Mouse (Mus musculus): ENCODE measurements around the gene Cygb.
"Not testable (repeated sequence)": the region's sequence is repeated elsewhere in the genome, so short reads cannot be mapped to it uniquely, and the experiment has no call there.

Gene Cygb

DNA sequence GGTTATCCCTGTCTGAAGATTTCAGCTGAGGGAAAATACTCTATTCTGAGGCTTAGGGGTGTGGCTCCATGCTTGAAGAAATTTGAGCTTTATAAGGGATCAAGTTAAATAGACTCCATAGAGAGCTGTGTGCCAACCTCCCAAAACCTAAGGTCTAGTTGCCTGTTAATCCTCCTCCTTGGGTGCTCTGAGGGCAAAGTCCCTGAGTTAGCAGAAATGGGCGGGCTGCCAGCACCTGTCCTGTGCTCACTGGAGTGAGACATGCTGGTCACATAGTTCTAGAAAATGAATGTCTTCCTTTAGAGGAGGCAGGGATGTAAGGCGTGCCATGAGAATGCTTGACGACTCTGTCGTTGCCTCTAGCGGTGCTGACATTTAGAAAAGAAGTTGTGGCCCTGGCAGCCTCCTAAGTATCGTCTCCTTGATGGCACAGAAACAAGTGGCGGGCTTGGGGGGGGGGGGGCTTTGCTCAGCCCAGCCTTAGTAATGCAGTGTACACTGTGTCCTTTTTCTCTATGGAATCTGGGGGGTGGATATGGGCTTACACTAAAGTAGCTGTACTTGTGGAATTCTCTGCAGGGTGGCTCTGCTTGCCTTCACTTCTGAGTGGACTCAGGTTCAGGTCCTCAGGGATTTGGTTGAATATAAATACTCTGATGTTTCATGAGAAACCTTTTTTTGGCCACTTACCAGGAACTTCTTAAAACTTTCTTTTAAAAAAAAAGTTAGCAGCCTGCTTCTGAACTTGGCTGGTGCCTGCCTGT lies 20.7 kb upstream of the Cygb start:
- no peak for DNase-seq (ENCODE audit: low read depth, low spot score)

GRCm38 (mm10) chr11:116673410-116673809 lies 19.3 kb upstream of the Cygb start:
- no peak for DNase-seq (ENCODE audit: low read depth, low spot score)

- DNase-seq (ENCODE audit: low read depth, low spot score) = no peak
Measured at GRCm38 (mm10) chr11:116672595-116672994, 18.5 kb upstream of the Cygb start.

DNA sequence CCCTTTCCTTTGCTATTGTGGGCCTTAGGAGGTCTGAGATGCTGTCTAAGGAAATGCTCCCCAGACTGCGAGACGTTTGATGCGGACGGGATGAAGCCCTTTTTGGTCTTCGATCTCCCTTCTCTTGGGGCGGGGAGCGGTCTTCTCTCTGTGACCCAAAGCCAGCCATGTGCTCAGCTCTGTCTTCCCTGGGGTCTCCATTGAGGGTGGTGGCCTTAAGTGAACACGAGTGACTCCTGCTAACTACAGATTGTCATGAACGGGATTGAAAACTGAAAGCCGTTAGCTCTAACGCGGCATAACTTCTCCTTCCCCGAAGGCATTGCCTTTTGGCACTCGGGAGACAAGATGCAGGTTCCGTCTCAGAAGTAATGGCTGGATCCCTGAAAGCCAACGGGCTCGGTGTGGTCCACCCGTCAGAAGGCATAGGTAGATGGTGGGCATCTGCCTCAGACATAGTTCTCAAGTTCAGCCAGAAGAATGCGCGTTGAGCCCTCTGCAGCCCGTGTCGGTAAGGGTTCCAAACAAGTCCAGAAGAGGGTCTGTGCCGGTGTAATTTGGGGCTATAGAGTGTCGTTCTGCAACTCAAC lies 17.8 kb upstream of the Cygb start:
- DNase-seq (ENCODE audit: low read depth, low spot score) = no peak

GRCm38 (mm10) chr11:116671112-116671844 lies 17.2 kb upstream of the Cygb start:
- peak; percentile 97 for DNase-seq (ENCODE audit: low read depth, low spot score)

GRCm38 (mm10) chr11:116670386-116670785 lies 16.3 kb upstream of the Cygb start:
- DNase-seq (ENCODE audit: low read depth, low spot score) = no peak

DNA sequence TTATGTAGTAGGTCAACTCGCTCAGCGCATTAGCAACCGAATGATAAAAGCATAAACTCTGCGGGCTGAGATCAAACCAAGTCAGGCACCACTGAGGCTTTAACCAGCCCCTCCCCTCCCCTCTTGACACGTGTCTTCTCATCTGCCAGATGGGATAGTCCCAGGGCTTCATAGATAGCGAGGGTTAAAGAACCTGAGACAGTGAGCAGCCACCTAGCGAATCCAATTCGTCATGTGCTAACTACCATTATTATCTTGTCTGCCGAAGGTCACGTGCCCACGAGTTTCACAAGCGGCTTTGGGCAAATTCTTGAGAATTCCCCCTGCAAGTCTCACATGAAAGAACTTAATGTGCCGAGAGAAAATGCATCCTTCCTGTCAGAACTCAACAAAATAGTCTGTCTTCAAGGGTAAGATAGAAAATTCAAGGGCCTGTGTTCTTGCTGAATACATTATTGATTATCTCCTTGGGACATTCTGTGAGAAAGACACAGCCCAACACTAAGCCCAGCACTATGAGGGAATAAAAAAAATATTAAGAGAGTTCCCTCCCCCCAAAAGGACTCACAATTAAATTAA lies 15.8 kb upstream of the Cygb start:
- DNase-seq (ENCODE audit: low read depth, low spot score) = no peak

DNA sequence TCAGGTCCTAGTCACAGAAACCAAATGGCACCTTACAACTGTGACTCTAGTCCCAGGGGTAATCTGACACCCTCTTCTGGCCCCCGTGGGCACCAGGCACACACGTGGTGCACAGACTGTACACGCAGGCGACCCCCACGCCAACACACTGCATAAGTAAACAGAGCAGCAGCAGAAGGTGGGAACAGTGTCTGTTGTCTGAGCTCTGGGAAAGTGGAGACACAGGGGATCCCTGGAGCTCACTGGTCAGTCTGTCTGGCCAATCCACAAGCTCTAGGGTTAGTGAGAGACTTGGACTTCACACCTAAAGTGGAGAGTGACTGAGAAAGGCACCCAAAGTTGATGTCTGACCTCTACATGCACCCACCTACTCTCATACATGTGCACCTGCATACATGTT lies 15.2 kb upstream of the Cygb start:
- no peak for DNase-seq (ENCODE audit: low read depth, low spot score)

DNA sequence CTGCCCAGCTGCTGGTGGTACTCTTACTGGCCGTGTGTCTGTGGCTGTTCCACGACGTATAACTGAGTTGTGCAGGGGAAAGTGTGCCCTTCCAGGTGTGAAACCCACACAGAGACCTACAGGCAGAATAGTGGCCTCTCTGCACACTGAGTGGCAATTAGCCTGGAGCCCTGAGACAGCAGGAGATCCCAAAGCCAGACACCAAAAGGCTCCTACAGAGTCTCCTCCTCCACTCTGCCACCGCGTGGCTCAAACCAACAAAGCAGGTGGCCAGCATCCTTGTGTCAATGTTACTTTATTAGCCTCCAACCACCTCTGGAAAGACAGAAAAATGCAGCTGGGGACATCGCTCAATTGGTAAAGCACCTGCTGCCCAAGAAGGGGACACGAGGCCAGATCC lies 14.7 kb upstream of the Cygb start:
- no peak for DNase-seq (ENCODE audit: low read depth, low spot score)

DNA sequence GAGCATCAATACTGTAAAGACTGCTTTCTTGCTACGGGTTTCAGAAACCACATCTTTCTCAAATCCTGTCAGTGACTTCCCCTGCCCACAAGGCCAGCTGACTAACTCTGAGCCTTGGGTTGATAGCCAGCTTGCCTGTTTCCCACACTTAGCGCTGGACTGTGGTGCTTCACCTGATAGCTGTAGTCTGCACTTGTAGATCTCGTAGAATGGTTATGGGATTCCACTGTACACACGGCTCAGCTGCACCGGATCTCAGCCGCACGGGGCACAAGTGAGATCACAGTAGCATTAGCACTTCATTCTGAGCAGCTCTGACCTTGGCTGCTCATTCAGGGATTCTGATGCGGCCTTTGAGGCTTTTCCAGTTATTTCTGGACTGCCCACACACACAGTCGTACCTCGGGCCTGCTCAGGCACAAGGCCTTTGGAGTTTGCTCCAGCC lies 14.3 kb upstream of the Cygb start:
- no peak for DNase-seq (ENCODE audit: low read depth, low spot score)

- no peak for DNase-seq (ENCODE audit: low read depth, low spot score)
Measured at GRCm38 (mm10) chr11:116667930-116668329, 13.8 kb upstream of the Cygb start.

- not testable (repeated sequence) for DNase-seq (ENCODE audit: low read depth, low spot score)
Measured at GRCm38 (mm10) chr11:116667012-116667411, 12.9 kb upstream of the Cygb start.

GRCm38 (mm10) chr11:116666566-116666965 lies 12.5 kb upstream of the Cygb start:
- no peak for DNase-seq (ENCODE audit: low read depth, low spot score)

- no peak for DNase-seq (ENCODE audit: low read depth, low spot score)
Measured at GRCm38 (mm10) chr11:116665289-116665688, 11.2 kb upstream of the Cygb start.

DNA sequence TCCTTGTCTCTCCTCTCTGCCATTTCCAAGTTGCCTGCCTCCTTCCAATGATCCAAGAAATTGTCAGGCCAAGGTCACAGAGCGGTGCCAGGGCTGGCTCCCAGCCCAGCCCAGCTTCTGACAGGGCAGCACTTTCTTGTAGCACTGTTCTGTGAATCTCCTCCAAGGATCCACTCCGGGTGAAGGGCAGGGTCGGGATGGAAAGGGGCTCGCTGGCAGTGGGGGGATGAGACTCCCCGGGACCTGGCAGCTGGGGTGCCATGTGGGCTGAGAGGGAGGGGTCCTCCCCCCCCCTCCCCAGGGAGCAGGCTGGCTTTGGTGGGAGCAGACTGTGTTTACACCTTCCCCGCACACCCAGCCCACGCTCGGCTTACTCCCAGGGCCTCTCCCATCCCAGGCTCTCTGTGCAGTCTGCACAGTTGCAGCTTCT lies 7.8 kb upstream of the Cygb start:
- no peak for DNase-seq (ENCODE audit: low read depth, low spot score)

- no peak for DNase-seq (ENCODE audit: low read depth, low spot score)
Measured at GRCm38 (mm10) chr11:116661291-116661947, 7.3 kb upstream of the Cygb start.

GRCm38 (mm10) chr11:116660181-116660580 lies 6.1 kb upstream of the Cygb start:
- no peak for DNase-seq (ENCODE audit: low read depth, low spot score)

DNA sequence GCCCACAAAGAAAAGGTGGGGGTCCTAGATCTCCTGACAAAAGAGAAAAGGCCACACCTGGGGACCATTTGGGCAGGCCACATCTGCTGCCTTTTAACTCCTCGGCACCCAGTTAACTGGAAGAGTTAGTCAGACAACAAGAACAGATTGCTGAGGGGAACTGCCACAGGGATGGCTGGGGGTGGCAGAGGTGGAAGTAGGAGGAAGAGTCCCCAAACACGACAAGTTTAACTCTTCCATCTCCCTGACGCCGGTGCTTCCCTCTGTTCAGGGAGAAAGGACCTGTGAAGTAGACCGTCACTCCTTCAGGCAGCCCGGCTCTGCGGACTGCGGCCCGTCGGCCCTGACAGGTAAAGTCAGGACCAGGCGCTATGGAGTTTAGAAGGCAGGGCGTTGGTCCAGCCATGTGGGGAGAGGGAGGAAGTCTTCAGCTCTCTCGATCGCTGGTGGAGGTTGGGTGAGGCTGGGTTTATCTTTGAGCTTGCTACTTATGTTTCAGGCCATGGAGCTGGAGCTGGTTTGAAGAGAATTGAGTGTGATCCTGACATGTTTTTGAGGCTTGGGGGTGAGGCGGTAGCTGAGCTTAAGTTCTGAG lies 5.0 kb upstream of the Cygb start:
- DNase-seq (ENCODE audit: low read depth, low spot score) = no peak

DNA sequence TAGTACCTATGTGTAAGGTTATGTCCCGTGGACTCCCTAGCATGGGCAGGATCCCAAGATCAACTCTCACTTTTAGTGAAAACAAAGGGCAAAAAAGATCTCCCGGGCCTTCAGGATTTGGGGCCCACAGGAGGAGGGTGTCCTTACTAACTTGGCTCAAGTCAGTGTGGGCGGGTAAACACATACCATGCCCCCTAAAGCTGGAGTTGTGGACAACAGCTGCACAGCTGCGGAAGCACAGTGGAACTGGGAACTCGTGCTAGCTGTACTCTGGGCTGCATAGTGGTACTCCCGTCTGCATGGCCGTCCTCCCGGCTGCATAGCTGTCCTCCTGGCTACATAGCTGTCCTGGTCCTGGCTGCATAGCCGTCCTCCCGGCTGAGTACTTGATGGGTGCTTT lies 4.1 kb upstream of the Cygb start:
- DNase-seq (ENCODE audit: low read depth, low spot score) = no peak

GRCm38 (mm10) chr11:116657311-116658223 lies 3.5 kb upstream of the Cygb start:
- DNase-seq (ENCODE audit: low read depth, low spot score) = peak; percentile 86
